Mouse (Mus musculus) megakaryocyte, adult 5-6 weeks (primary cell): ENCODE measurements around the gene Fbxw18. TPM values are rescaled to one million over a fixed set of nuclear protein-coding genes. Genes with fewer than 3 reads are reported as not detected.
"Not testable (repeated sequence)": the region's sequence is repeated elsewhere in the genome, so short reads cannot be mapped to it uniquely, and the experiment has no call there.

Source experiments
- ATAC-seq: 2 replicates; pipeline ENCODE4 v1.8.0; 2016; ENCODE audit warnings: mild to moderate bottlenecking, inconsistent platforms; ENCODE audit not compliant: poor library complexity, severe bottlenecking
- total RNA-seq, 2 experiments: library from RNA; stranded (forward) in 1 of 2; stranded (reverse) in 1 of 2; fragments of 153-499, 151-499 nt in 1 of 2; fragments of 221-1000, 200-1000 nt in 1 of 2; gene quantifications; 2 replicates each; pipeline versions ENCODE4 v1.2.3 to v1.2.4; 2015 to 2017

Gene Fbxw18
- total RNA-seq (2015) (not detected in 2 replicates), total RNA-seq (2017) (not detected in 2 replicates)

GRCm38 (mm10) chr9:109702600-109702999 lies at the start of gene Fbxw18:
Gene Fbxw18, minus strand, starts transcription at chr9:109702700.
- ATAC-seq, result not testable (repeated sequence)

- ATAC-seq, result not testable (repeated sequence)
Measured at GRCm38 (mm10) chr9:109745989-109746388, 43.5 kb upstream of the Fbxw18 start, which contains the start of gene Fbxw26. Gene Fbxw26, minus strand, starts transcription at chr9:109746089.

GRCm38 (mm10) chr9:109685299-109685698 lies 17.2 kb downstream of the Fbxw18 start:
- ATAC-seq, result peak; percentile 52; the same call in 1 of the 2 replicates

DNA sequence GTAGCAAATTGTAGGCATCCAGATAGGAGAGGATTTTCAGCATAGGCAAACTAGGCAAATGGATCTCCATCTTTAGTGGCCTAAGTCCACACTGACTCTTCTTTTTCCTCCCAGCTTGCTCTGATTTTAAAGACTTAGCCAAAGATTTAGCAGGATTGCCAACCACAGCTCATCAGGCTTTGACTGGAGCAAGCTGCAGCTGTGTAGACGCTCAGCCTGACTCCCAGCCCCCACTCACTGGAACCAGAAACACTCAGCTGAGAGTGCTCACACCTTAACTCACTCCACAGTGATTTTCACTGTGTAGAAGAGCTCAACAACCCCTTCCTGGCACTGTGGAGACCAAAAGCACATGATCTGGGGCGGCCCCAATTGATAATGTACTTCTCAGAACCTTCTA lies 37.9 kb downstream of the Fbxw18 start, which contains the start of gene Fbxw25:
Gene Fbxw25 (minus strand): TSS at position 101 of the 400 bp plus-strand sequence.
- ATAC-seq, result not testable (repeated sequence)

Other genes starting within 250 kb of the Fbxw18 start
- gene Fbxw19, start 206.8 kb downstream of the Fbxw18 start, total RNA-seq (2015), result not detected in 2 replicates
- 0.26 TPM in 1 of 2 replicates, not detected in the other for gene Fbxw19, start 206.8 kb downstream of the Fbxw18 start, total RNA-seq (2017)
- not detected in 2 replicates for gene Fbxw15, start 134.4 kb downstream of the Fbxw18 start, total RNA-seq (2015)
- gene Fbxw15, start 134.4 kb downstream of the Fbxw18 start, total RNA-seq (2017), result not detected in 2 replicates
- not detected in 2 replicates for gene Fbxw24, start 76.6 kb downstream of the Fbxw18 start, total RNA-seq (2015)
- gene Fbxw24, start 76.6 kb downstream of the Fbxw18 start, total RNA-seq (2017), result not detected in 2 replicates
- 0.14 TPM in 1 of 2 replicates, not detected in the other for gene Fbxw25, start 38.0 kb downstream of the Fbxw18 start, total RNA-seq (2015)
- not detected in 2 replicates for gene Fbxw25, start 38.0 kb downstream of the Fbxw18 start, total RNA-seq (2017)
- not detected in 2 replicates for gene Fbxw26, start 43.4 kb upstream of the Fbxw18 start, total RNA-seq (2015)
- gene Fbxw26, start 43.4 kb upstream of the Fbxw18 start, total RNA-seq (2017), result not detected in 2 replicates
- not detected in 2 replicates for gene Fbxw27, start 88.0 kb upstream of the Fbxw18 start, total RNA-seq (2015)
- not detected in 2 replicates for gene Fbxw27, start 88.0 kb upstream of the Fbxw18 start, total RNA-seq (2017)
- gene Spink8, start 109.6 kb upstream of the Fbxw18 start, total RNA-seq (2015), result not detected in 2 replicates
- not detected in 2 replicates for gene Spink8, start 109.6 kb upstream of the Fbxw18 start, total RNA-seq (2017)
- gene Nme6, start 130.0 kb upstream of the Fbxw18 start, total RNA-seq (2015), result 12.2 and 20.4 TPM in 2 replicates
- gene Nme6, start 130.0 kb upstream of the Fbxw18 start, total RNA-seq (2017), result 6.8 and 16.1 TPM in 2 replicates
- gene Camp, start 146.9 kb upstream of the Fbxw18 start, total RNA-seq (2015), result 1,595 and 1,972 TPM in 2 replicates
- 1,104 and 1,348 TPM in 2 replicates for gene Camp, start 146.9 kb upstream of the Fbxw18 start, total RNA-seq (2017)
- 12.7 and 13.5 TPM in 2 replicates for gene Cdc25a, start 172.9 kb upstream of the Fbxw18 start, total RNA-seq (2015)
- gene Cdc25a, start 172.9 kb upstream of the Fbxw18 start, total RNA-seq (2017), result 17.3 and 21.2 TPM in 2 replicates
- gene Map4, start 228.8 kb upstream of the Fbxw18 start, total RNA-seq (2015), result 74.3 and 82.8 TPM in 2 replicates
- gene Map4, start 228.8 kb upstream of the Fbxw18 start, total RNA-seq (2017), result 50.0 and 55.3 TPM in 2 replicates